Mouse (Mus musculus): ENCODE data around the gene Kbtbd12.

Gene Kbtbd12

GRCm38 (mm10) chr6:88545397-88545790 is 92.4 kb downstream of the Kbtbd12 start:
- DNase-seq = no peak

GRCm38 (mm10) chr6:88544644-88545396 is 92.9 kb downstream of the Kbtbd12 start:
- DNase-seq = no peak

GRCm38 (mm10) chr6:88544241-88544640 is 93.5 kb downstream of the Kbtbd12 start:
- DNase-seq = no peak

DNA sequence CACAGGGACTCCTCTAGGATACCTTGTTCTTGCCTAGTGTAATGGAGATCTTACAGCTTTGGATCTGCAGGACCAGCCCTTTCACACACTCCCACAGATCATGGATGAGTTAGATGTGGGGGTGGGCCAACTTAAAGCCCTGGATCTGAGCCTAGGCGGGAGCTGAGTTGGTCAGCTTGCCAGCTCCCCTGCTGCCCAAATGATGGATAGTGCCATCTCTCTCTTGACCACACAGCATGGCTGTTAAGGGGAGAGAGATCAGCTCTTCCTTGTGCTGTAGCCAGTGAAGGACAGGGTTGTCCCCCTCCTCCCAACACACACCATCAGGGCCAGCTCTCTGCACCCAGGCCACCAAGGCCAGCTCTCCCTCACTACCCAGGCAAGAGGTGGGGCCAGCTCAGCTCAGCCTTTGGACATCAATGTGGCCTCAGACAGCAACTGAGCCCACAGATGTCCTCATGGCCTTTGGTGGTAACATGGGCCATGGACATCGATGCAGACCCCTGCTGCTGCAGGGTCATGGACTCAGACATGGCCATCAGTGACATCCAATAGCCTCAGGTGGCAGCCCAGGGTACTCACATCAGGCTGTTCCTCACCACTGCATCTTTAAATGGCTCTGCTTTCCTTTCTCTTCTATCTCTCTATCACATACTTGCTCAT is 97.5 kb downstream of the Kbtbd12 start:
- DNase-seq = no peak

GRCm38 (mm10) chr6:88530306-88530705 is 107.4 kb downstream of the Kbtbd12 start:
- no peak for DNase-seq

DNA sequence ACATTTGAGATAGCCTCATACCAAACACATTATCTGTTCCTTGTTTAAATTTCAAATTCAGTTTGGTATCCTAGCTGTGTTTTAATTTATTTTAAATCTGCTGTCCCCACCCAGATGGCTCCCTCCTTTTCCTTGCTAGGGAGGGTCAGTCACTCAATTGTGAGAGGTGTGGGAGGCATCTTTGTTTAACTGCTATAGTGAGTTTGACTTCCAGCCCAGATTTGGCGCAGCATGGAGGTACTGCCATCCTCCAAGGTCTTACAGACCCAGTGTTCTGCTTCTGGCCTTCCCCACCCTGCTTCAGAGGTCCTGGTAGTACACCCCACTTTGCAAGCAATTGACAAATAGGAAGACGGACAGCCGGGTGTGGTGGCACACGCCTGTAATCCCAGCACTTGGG is 113.7 kb downstream of the Kbtbd12 start:
- peak; percentile 7 for DNase-seq

GRCm38 (mm10) chr6:88523451-88523850 is 114.3 kb downstream of the Kbtbd12 start:
- DNase-seq = peak; percentile 2

- peak; percentile 0 for DNase-seq
Observed at GRCm38 (mm10) chr6:88523043-88523442, 114.7 kb downstream of the Kbtbd12 start.

DNA sequence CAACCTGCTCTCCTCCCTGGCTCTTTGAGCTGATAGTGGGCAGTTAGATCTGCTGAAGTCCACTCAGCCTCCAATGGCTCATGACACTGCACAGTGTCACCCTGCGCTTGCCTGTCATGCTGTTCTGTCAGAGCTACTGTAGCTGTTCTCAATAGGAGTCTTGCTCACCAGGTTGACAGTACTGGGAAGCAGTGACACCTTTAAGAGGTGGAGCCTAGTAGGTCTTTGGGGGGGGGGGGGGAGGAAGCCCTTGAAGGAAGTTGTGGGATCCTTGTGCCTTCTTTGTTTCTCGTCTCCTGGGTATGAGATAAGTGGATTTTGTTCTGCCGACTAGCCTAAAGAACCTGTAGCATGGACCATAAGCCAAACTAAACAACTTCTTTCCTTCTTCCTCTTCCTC is 115.1 kb downstream of the Kbtbd12 start:
- peak; percentile 0 for DNase-seq

GRCm38 (mm10) chr6:88521821-88522220 is 115.9 kb downstream of the Kbtbd12 start:
- DNase-seq = peak; percentile 64

DNA sequence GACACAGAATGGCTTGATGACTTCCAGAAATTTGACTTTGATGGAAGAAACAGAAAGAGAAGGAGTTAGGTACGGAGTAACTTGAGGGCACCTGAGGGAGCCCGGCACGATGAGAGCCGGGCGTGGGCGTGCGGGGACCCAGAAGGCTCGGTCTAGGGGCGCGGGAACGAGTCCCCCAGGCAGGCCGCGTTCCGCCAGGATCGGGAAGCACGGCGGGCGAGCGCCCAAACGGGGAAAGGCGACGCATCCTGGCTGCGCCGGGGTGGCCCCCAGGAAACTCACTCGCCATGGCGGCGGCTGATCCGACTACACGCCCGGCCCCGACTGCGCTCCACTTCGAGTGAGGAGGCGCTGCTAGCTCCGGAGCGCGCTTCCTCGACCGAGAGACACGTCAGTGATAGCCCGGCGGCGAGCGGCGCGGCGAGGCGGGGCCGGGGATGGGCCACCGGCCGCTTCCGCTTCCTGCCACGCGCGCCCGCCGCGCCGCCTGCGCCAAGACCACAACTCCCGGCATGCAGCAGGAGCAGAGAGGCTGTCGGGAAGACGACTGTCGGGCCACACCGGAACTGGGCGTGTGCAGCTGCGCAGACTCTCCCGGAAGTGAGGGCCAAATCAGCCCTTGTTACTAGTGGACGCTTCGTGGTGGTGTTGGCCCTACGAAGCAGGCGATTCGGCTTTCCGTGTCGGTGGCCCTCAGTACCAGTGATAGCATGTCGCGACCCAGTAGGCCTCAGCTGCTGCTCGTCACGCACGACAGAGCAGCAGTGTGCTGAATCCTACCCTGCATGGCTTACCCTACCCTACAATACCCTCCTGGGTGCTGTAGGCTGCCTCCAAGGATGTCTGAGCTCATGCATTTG is 119.1 kb downstream of the Kbtbd12 start, which contains the start of gene Sec61a1:
Gene Sec61a1, minus strand, starts transcription at position 502 of the 860 bp plus-strand sequence.
- DNase-seq = peak; percentile 95

GRCm38 (mm10) chr6:88517701-88518403 is 119.9 kb downstream of the Kbtbd12 start:
- DNase-seq = no peak

DNA sequence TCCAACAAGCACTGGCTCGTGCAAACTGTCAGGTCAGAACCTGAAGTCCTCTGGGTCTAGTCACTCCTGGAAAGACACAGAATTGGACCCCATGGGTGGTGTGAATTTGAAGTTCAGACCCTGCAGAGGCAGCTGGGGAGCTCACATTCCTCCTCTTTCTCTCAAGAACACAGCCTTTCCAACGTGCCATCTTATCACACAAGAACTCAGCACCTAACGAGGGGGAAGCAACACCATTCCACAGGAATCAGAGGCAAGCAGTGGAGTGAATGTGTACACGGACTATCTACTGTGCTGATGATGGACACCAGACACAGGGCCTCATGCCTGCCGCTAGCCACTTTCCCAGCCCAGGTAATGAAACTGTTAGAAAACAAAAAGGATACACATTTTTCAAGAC is 121.1 kb downstream of the Kbtbd12 start:
- DNase-seq = no peak

- no peak for DNase-seq
Observed at GRCm38 (mm10) chr6:88515971-88516370, 121.8 kb downstream of the Kbtbd12 start.

DNA sequence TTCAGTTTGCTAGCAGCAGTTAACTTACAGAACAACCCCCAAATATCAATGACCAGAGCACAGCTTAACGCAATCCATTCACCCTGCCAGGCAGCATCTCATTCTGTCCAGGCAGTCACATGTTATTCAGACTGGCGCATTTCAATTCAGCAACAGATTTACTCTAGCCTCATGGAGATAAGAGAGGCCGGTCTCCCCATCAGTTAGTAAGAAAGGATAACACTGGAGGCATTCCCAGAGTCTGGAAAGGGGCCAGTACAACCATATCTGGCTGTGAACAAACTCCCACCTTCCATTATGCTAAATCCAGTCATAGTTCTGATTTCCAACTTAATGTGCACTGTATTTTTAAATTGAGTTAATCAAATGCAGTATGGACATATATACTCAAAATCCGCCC is 123.2 kb downstream of the Kbtbd12 start:
- no peak for DNase-seq

- no peak for DNase-seq
Observed at GRCm38 (mm10) chr6:88513984-88514383, 123.8 kb downstream of the Kbtbd12 start.

- no peak for DNase-seq
Observed at GRCm38 (mm10) chr6:88503044-88503443, 134.7 kb downstream of the Kbtbd12 start.

DNA sequence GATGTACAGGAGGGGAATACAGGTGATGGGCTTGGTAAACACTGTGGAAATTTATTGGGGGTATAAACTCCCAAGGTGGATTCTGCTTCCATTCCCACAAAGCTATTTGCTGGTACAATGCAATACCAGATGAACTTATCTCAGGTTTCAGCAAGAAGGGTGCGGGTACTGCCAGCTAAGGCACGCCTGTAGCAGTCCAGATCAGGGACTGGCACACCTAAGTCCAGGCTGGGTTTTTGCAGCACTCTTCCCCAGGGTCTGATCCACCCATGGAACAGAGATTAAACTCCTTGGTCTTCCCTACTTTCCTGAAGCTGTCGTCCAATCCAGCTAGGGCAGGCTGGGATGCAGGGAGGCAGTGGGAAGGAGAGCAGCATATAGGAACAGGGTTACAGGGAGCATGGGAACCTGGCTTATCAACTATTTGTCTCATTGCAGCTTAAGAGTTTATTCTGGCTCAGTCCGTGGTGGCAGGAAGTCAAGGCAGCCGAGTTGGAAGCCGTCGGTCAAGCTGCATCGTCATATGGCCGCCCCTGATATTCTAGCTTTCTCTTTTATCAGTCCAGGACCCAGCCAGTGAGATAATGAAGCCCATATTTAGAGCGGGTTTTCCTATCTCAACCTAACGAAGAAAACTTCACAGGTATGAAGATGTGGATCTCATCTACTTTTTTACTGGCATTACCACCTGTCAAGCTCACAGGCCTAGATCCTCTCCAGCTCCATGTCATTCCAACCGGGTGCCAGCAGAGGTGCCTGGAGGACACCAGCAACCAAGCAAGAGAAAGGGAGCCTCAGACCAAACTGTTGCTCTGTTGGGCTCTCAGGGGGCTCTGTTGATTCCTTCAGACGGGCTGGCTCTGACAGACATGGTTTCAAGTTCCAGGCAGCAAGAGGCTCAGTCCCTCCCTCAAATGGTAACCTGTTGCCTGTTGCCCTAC is 135.4 kb downstream of the Kbtbd12 start:
- DNase-seq = no peak

DNA sequence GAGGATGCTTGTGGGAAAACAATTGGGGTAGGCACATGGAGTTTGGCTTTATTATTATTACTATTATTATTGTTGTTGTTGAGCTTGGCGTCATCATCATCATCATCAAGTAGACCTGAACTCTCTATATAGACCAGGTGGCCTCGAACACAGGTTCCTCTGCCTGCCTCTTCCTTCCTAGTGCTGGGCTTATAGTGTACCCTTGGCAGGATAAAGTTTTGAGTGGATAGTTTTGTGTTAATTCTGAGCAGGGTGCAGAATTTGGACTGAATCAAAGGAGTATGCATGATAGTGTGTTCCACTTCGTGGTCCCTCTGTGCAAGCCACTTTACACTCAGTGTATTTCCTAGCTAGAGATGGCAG is 137.4 kb downstream of the Kbtbd12 start:
- DNase-seq = no peak

DNA sequence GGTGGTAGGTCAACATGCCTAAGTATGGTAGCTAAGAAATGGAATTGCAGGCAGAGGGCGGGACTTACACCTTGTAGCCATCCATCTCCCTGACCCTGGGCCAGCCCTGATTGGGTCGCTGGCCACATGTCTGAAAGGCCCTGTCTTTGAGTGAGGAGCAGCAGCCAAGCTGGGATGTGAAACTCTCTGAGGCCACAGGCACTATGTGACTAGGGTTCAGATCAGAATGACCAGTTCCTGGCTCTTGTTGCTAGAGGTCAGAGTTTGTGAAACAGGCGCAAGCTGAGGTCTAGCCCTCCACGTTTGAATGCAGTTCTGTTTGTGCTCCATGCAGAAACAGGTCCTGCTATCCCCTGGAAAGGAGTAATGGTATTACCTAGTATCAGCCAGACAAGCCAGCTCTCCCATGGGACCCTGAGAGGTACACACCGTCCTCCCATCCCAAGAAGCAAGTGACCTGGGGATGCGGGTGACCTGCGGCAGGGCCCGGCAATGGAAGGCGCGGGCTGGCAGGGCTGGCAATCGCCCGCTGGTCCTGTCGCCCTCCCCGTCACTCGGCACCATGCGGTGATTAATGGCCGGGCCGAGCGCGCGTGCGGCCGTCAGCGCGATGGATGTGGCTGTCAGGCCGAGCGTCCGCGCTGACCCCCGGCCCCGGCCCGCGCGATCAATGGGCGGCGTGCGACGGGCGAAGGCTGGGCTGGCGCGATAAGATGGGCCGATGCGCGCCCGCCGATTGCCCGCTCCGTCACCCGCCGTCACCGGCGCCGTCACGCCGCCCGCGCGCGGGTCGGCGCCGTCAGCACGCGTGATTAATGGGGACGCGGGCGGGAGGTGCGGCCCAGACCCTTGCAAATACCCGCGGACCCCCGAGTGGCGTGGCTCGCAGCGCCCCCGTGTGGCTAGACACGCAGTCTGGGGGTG is 138.0 kb downstream of the Kbtbd12 start:
- DNase-seq = peak; percentile 64
